Mouse (Mus musculus): ENCODE data around the gene Map3k21.

Gene Map3k21

DNA sequence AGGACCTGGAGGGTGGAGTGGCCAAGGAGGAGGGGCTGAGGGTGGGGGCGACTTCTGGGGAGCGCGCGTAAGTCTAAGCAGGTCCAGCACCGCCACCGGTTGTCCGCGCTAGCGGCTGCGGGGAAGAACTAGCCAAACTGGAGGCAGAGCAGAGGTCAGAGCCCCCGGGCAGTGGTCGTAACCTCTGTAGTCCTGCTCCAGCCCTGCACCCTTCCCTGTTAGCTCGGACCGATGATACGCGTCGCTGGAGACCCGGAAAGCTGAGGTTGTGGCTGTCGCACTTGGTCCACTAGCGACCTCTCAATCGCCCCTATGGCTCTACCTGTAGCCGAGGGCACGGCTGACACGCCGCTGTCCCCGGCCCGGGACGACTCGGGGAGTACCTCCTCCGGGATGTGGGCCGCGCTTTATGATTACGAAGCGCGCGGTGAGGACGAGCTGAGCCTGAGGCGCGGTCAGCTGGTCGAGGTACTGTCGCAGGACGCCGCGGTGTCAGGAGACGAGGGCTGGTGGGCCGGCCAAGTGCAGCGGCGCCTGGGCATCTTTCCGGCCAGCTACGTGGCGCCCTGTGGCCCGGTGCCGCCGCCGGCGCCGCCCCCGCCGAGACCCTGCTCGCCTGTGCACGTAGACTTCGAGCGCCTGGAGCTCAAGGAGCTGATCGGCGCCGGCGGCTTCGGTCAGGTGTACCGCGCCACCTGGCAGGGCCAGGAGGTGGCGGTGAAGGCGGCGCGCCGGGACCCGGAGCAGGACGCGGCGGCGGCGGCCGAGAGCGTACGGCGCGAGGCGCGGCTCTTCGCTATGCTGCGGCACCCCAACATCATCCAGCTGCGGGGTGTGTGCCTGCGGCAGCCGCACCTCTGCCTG is at the start of gene Map3k21:
Map3k21 (plus strand) TSS at position 86 of the 864 bp plus-strand sequence.
- DNase-seq (ENCODE audit: low read depth, low spot score), result peak; percentile 14

DNA sequence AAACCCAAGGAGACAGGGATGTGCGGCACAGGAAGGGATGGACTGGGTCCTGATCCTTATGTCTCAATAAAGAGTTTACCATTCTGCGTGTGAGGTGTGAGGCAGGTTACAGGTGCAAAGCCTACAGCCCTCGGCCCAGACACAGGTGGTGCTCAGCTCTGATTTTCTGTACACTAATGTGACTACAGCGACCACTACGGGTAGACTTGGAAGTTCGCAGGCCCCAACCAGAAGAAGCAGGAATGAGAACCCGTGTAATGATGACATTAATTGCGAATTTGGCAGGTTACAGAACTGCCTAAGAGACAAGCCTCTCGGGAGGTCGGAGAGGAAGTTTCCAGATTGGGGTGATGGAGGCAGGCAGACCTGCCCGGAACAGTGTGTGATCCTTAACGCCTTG is 44.1 kb upstream of the Map3k21 start:
- DNase-seq (ENCODE audit: low read depth, low spot score), result no peak

DNA sequence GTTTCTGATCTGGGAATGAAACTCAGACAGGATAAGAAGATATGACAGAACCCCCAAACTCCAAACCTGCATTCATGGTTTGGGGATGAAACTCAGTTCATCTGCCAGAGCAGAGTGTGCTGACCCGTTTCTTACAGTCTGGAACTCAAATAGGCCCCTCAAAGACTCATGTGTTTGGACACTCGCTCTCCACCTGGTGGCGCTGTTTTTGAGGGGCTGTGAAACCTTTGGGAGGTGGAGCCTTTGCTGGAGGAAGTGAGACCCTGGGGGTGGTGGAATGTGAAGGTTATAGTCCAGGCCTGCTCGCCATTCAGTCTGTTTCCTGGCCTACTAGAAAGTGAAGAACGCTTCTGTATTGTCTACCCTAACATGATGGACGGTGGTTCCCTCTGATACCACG is 41.7 kb upstream of the Map3k21 start:
- no peak for DNase-seq (ENCODE audit: low read depth, low spot score)

DNA sequence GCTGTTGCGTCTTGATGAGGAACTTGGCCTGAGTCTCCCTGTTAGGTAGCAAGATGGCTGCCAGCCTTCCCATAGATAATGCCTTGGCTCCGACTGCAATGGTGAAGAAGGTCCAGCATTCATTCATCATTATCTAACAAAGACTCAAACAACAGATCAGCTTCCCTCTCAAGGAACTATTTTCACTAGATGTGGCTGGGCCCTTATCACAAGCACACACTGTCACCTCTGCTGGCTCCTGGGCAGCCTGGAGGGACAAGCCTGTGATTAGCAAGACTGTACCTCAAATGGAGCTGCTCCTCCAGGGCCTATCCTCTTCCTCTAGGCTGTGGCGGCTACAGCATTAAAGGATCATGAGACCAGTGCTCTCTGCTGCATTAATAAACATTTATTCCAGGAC is 40.5 kb upstream of the Map3k21 start:
- no peak for DNase-seq (ENCODE audit: low read depth, low spot score)

DNA sequence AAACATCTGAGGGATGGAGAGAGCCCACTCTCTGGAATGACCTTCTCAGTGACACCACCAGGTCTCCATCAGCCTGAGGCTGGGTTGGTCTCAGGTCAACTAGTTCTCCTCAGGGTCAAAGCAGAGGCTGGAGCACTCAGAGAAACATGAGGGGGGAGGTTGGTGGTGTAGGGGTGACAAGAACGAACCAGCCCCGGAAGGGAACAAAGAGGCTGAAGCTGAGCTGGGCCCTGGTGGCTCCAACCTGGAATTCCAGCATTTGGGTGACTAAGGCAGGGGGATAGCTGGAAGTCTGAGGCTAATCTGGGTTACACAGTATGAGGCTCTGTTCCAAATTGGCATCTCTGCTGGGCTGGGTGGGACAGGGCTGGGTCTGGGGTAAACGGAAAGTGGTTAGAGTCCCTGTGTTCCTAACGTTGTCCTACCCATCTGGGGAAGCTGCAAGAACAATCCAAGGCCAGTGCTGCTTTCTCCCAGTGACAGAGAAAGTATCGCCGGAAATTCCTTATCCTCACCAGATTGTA is 40.0 kb upstream of the Map3k21 start:
- no peak for DNase-seq (ENCODE audit: low read depth, low spot score)

DNA sequence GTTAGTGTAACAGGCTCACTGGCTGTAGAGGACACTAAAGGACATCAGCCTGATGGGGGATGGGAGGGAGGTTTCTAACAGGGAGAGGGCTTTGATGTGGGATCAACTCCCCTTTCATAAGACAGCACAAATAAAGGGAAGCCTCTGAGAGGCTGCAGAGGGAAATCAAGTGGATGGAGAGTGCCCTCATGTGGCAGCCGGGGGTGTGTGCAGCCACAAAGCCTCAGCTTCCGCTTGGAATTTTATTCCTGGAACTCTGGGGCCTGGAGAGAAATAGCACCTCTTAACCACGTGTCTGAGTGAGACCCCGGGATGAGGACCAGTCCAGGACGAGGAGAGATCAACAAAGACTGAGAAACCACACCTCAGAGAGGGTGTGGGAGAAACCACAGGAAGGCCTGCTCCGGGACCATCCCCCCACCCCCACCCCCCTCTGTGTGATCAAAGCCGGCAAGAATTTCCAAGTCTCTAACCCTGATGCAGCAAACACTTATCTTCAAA is 39.4 kb upstream of the Map3k21 start:
- DNase-seq (ENCODE audit: low read depth, low spot score), result peak; percentile 61

DNA sequence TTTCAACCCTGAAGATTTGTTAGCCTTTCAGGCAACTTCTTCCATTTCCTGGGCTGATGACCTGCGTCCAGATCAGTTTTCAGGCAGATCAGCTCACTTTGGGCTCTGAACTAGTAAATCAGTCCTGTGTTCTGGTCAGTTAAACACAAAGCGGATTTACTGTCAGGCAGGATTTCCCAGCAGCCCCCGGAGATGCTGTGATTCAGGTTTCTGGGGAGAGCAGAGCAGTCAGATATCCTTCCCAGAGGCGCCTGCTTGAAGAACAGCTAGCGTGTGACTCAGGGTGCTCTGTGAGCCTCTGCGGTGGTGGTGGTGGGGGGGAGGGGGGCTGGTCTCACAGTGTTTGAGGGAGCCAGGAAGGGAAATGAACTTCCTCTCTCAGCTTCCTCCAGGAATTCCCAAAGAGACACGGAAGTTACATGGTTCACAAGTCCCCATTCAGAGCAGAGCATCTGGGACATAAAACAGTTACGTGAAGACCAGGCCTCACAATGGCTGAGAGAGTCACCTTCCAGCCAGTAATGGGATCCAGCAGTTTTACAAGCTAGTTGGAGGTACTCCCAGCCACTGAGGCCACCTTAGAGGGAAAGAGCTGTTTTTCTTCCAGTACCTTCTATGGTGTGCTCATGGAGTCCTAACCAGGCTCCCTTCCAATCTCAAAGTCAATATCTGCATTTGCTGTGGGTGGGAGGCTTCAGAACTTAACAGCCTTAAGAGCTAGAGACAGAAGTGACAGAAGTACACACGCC is 37.6 kb upstream of the Map3k21 start:
- no peak for DNase-seq (ENCODE audit: low read depth, low spot score)

DNA sequence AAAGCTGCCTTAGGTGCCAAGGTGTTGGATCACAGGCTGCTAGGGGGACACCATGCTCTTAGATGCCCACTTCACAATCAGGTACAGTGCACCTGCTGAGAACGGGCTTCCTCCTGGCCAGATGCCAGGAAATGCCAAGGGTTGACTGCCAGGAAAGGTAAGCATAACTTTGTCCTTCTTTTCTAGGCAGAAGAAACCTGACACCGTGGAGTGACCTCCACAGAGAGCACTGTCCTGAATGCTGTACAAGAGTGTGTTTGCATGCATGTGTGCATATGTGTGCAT is 37.1 kb upstream of the Map3k21 start:
- DNase-seq (ENCODE audit: low read depth, low spot score), result no peak

DNA sequence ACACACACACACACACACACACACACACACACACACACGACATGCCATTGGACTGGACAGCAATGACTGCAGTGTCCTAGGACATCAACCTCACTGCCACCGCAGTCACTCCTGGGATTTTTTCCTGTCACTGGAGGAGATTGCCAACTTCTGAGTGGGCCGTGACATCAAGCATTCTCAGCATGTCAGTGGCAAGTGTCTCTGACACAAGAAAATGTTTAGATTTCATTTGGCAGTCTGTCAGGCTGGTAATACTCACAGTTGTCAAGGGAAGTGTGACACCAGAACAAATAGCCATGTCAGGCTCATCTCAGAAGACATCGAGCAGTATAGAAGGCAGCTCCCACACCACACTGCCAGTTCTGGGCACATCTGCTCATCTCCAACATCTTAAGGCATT is 29.8 kb upstream of the Map3k21 start:
- DNase-seq (ENCODE audit: low read depth, low spot score), result no peak

DNA sequence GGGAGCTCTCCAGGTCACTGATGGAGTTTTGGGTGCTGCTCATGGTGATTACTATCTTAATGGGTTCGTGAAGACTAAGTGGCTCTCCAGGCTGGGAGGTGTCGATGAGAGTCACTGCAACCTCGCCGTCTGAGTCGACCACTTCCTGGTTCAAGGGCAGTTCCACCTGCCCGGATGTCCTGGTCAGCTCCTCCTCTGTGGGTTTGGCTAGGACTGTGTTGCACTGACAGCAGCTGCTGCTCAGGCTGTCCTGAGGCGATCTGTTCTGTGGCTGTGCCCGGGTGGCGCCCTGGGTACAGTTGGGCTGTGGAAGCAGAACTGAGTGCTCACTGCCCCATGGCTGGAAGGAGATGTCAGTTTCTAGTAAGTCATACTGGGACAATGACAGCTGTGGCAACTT is 22.7 kb upstream of the Map3k21 start:
- DNase-seq (ENCODE audit: low read depth, low spot score), result no peak

DNA sequence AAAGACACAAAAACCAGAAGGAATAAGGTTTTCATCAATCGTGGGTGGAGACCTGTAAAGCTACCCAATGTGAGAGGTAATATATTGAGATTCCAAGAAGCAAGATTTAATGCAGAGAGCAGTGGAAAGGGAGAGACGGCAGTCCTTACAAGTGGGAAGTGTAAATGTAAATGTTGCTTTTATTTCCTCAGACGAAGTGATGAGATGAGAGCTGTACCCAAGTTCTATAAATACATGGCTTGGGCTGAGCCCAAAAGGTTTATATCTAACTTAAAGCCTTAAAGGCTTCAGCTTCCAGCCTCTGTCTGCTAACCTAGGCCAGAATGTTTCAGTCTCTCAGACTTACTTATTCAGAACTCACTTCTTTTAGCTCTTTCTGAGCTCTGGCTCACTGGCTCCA is 20.3 kb upstream of the Map3k21 start:
- no peak for DNase-seq (ENCODE audit: low read depth, low spot score)

DNA sequence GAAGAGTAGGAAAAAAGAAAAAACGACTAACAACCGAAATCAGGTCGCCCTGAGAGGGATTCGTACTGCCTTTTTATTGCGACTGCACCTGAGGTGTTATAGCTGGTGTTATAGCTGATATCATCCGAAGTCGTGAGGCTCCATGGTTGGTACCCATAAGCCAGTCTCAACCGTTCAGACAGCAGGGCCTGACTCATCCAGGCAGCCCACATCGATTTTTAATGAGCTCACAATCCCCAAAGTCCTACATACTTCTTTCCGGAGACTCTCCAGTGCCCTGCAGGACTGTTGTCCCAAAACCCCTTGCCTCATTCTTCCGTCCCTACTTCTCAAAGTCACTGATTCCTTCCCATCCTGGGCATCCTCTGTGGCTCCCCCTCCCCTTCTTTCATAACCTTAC is 12.9 kb upstream of the Map3k21 start:
- DNase-seq (ENCODE audit: low read depth, low spot score), result no peak

DNA sequence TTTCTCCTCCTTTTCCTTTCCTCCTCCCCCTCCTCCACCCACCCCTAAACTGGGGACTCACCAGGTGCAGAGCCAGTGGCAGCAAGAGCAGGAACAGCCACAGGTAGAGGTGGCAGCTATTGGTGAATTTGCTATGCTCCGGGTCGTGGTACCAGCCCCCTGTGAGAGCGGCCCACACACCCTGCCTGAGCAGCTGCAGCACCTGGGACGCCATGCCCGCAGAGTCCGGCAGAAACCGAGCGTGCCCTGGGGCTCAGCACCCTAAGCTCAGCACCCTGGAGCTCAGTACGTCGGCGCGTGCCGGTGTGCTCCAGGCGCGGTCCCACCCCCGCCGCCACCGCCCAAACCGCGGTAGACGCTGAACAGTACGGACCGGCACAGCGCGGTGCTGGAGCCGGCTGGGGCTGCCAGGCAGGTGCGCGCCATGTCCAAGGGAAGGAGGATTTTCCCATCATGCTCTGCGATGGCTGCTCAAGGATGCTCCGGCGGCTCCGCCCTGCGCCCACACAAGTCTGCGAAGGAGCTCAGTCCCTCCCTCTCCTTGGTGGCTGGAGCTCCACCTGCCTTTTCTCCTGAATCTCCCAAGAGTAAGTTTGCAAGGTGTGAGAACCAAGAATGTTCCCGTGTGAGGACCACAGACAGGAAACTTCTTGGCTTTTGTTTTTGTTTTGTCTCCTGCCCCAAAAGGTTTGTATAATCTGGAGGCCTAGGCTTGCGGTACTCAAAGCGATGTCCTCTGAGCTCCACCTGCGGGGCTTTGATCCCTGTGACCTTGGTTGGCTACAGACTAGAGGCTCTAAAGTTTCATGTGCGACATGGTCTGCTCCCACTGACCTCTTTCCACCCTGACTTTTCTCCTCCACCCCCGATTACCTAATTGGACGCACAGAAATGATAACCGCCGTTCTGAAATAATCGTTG is 12.1 kb upstream of the Map3k21 start, which contains the start of gene Pcnx2:
Pcnx2 (minus strand) TSS at position 450 of the 921 bp plus-strand sequence.
- DNase-seq (ENCODE audit: low read depth, low spot score), result peak; percentile 16

DNA sequence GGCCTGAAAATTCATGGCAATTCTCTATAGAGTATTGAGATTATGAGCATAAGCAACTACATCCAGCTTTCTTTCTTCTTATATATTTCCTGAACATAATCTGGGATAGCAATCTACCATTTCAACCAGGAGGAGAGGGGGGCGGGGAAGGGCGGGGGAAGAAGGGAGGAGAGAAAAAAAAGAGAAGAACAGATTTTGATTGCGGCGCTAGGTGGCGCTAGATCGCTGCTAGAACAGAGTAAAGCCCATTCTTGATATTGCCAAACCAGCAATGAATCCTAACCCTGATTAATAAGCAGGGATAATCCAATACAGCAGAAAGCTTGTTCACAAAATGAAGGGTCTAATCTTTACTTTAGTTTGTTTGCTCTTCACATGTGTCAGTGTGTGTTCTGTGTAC is 11.4 kb upstream of the Map3k21 start:
- DNase-seq (ENCODE audit: low read depth, low spot score), result peak; percentile 75

DNA sequence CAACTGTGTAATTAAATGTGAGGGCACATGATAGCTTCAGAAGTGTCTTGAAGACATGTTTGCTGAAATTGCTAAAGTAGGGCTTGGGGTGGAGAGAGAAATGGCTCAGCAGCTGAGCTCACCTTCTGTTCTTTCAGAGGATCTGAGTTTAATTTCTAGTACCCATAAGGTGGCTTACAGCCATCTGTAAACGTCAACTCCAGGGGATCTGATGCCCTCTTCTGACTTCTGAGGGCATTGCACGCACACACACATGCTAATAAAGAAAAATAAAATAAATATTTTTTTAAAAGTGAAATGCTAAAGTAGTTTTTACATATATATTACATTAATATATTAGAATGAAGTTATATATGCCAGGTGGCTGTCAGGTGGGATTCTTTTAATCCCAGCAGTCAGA is 9.1 kb upstream of the Map3k21 start:
- DNase-seq (ENCODE audit: low read depth, low spot score), result no peak

DNA sequence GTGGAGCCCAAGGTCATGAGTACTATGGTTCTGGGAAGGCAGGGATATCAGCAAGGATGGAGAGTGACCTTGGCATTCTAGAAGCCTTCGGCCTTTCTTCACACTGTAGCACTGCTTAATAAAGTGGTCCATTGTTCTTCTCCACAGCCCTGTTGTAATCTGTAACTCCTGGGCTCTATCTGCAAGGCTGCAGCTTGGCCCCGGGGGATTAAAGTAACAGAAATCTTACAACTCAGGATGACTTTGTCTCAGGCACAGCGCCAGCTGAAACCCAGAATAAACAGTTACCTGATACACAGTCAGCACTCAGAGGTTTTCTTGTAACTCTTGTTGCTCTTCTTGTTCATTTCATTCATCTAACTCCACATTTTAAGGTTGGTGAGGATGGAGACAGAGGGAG is 7.7 kb upstream of the Map3k21 start:
- DNase-seq (ENCODE audit: low read depth, low spot score), result no peak

DNA sequence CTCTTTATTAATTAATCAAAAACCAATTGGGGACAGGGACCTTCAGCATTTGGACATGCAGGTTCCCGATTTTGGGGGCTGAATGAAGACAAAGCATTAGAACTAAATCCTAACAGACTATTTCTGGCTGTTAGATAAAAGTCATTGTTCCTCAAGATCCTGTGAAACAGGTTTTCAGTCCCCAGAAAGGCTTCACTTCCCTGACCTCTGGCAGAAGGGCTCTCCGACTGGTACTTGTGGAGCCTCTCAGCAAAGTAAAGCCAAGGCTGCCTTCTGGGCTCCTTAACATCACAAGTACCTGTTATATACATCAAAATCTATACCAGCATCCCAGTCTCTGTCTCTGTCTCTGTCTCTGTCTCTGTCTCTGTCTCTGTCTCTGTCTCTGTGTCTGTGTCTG is 4.9 kb upstream of the Map3k21 start:
- DNase-seq (ENCODE audit: low read depth, low spot score), result no peak

DNA sequence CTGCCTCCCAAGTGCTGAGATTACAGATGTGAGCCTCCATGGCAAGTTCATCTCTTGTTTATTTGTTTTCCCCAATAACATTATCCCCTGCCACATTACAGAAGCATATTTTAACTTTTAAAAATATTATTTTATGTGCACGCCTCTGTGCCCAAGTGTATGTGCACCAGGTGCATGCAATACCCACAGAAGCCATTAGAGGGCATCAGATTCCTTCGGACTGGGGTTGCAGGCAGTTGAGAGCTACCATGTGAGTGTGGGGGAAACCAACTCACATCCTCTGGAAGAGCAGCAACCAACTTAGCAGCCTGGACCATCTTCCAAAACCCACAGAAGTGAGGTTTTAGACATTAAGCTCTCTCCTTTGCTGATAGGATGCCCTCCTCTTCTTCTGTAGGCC is 2.9 kb upstream of the Map3k21 start:
- DNase-seq (ENCODE audit: low read depth, low spot score), result no peak

DNA sequence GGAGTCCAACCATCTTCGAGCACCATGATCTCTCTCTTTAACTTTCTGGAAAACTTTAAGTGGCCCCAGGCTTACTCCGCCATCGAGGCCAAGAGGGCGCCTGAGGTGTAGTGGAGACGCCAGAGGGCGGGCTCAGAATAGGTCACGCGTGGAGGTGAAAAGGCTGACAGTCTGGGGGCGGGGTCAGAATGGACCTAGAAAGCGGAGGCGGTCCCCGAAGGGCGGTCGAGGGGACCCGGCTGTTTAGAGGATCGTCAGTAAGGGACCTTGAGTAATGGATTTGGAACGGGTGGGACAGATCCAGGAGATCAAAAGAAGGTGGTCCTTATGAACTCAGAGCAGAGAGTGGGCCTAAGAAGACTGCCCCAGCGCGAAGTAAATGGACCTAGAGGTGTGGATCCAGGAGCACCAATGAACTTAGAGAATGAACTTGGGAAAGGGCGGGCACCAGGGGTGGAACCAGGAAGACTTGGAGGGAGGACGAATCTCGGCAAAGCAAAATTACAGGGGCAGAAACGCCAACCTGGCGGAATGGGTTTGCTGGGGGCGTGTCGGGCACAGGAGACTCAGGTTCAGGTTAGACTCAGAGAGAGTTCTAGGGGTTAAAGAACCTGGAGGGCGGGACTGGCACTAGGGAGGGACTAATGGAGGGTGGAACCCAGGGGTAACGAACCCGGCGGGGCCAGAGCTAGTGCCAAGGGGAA is 437 bp upstream of the Map3k21 start:
- no peak for DNase-seq (ENCODE audit: low read depth, low spot score)

DNA sequence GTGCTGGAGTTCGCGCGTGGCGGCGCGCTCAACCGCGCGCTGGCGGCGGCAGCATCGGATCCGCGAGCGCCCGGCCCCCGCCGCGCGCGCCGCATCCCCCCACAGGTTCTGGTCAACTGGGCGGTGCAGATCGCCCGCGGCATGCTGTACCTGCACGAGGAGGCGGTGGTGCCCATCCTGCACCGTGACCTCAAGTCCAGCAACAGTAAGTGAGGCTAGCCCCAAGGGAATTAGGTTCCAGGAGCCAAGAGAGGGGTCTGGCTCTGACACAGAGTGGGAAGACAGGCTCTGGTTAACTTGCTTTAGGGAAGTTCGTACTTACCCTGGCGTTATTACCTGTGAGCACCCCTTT is 955 bp downstream of the Map3k21 start:
- no peak for DNase-seq (ENCODE audit: low read depth, low spot score)

DNA sequence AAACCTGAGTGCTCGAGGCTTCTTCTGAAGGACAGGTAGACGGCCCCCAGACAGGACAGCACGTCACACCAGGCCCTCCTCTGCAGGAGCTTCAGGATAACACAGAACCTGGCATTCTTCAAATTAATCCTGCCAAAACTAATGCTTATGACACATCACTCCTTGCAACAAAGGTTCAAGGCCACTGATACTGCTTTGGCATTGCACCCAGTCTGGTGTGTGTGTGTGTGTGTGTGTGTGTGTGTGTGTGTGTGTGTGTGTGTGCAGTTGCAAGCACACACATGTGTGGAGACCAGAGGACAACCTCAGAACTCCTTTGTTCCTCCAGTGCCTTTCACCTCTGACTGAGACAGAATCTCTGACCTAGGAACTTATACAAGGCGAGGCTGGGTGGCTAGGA is 3.0 kb downstream of the Map3k21 start:
- DNase-seq (ENCODE audit: low read depth, low spot score), result no peak

All from retina, postnatal 7 days (tissue).